8 mouse cellular contexts compared by ENCODE assay signal in the genomic region with DNA sequence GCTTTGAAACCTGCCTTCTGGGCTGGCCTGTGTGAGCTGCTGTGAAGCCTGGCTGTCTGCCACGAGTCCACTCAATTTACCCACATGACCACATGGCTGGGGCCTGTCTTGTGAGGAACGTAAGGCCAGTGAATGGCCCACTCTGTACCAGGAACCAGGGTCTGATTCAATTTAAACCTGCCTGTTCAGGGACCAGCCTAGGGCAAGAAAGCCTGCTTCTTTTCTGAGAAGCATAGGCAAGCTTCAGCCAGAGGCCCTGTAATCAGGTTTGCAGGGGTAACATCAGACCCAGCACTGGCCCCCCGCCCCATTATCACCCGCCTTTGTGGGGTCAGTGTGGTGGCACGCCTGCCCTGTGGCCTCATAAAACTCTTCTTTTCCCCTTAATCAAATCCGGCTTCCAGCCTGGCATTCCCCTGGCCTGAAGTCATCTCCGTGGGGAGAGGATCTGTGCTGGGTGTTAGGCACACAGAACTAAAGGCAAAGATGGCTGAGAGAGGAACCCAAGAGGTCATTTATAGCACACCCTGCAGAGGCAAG.
DNase-seq lines count a peak whose midpoint lies in the region; ATAC-seq lines count a peak whose summit lies in the region.

No protein-coding gene starts in this region.

- H3K36me3 ChIP-seq in kidney, embryonic 14.5 days (ENCODE audit: control insufficient read depth, insufficient read depth, low read length), result no peaks in the 10 kb centered on the region
- H3K36me3 ChIP-seq in midbrain, embryonic 10.5 days, result no peaks in the 10 kb centered on the region

- no peaks in the 10 kb centered on the region for H3K27me3 ChIP-seq in kidney, embryonic 14.5 days (ENCODE audit: control insufficient read depth, insufficient read depth, low read length)
- no peaks in the 10 kb centered on the region for H3K27me3 ChIP-seq in midbrain, embryonic 10.5 days (ENCODE audit: low read depth, poor library complexity, severe bottlenecking)

- H3K27ac ChIP-seq in kidney, embryonic 14.5 days (ENCODE audit: low read depth, low read length), result no peak overlapping the region
- peak overlapping the region; percentile 43; the same call in 1 of the 2 replicates for H3K27ac ChIP-seq in midbrain, embryonic 10.5 days (replicated peaks)

- ATAC-seq in kidney, embryonic 14.5 days (ENCODE audit: low FRiP score, low TSS enrichment), result peak; percentile 77; the same call in 1 of the 2 replicates
- ATAC-seq in megakaryocyte progenitor cell, adult 5-6 weeks (replicated peaks; ENCODE audit: poor library complexity), result no peak

- DNase-seq in 3134 (ENCODE audit: extremely low read depth, insufficient read length, low spot score), result peak; percentile 2
- DNase-seq in adrenal gland, adult 2 months, result peak; percentile 38
- DNase-seq in heart, adult 18-20 months, result peak; percentile 38 to 49
- no peak for DNase-seq in midbrain, embryonic 10.5 days (ENCODE audit: low spot score)
- DNase-seq in urinary bladder, postnatal 36 days (ENCODE audit: low spot score in 2 of 2), result no peak
- DNase-seq in T-cell, adult 2 months (ENCODE audit: low spot score), result no peak

- H3K4me1 ChIP-seq in kidney, embryonic 14.5 days (ENCODE audit: control insufficient read depth, insufficient read depth, low read length), result no peaks in the 10 kb centered on the region
- peaks cover 14% of the 10 kb centered on the region for H3K4me1 ChIP-seq in midbrain, embryonic 10.5 days

- 28% methylated on average over 7 of the region's 7 CpGs for WGBS in kidney, embryonic 14.5 days
- WGBS in midbrain, embryonic 10.5 days, result 72% methylated on average over 7 of the region's 7 CpGs

- no peak overlapping the region for H3K4me3 ChIP-seq in kidney, embryonic 14.5 days (ENCODE audit: low read length)
- no peak overlapping the region for H3K4me3 ChIP-seq in midbrain, embryonic 10.5 days

- H3K9me3 ChIP-seq in kidney, embryonic 14.5 days (ENCODE audit: control insufficient read depth, low read length), result no peaks in the 10 kb centered on the region
- no peaks in the 10 kb centered on the region for H3K9me3 ChIP-seq in midbrain, embryonic 10.5 days (replicated peaks)

- no peak overlapping the region for H3K4me2 ChIP-seq in kidney, embryonic 14.5 days (replicated peaks; ENCODE audit: low read depth, low read length)

- H3K9ac ChIP-seq in kidney, embryonic 14.5 days (ENCODE audit: low read depth, low read length), result no peak overlapping the region

Comparison
In these comparisons a context has a peak if more than half of its experiments do, and no peak if none do; other contexts are left out.
1. DNase-seq: peak in 3134 (single experiment), adrenal gland, adult 2 months (single experiment) and heart, adult 18-20 months (2 of 2); none in midbrain, embryonic 10.5 days (single experiment), urinary bladder, postnatal 36 days (0 of 2) and T-cell, adult 2 months (single experiment).